In the genomic region with DNA sequence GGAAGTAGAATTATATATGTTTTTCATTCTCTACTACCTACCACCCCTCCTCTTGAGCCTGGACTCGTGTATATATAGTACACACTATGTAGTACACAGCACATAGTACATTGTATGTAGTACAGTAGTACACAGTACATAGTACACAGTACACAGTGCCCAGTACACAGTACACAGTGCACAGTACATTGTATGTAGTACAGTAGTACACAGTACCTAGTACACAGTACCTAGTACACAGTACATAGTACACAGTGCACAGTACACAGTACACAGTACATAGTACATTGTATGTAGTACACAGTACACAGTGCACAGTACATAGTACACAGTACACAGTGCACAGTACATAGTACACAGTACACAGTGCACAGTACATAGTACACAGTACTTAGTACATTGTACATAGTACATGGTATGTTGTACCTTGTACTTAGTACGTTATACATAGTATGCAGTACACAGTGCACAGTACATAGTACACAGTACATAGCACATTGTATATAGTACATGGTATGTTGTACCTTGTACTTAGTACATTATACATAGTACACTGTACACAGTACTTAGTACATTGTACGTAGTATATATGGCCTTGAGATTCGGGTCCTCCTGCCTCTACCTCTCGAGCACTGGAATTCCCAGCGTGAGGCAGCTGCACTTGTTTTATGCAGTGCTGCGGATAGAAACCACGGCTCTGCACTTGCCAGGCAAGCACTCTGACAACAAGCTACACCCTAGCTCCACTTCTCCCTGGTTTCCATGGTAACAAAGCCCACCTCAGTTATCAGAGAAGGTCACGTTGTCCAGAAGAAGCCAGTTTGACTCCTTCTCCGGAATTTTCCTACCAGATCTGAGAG, we compare ENCODE assay signal across 17 mouse cellular contexts. TPM values are rescaled to one million over a fixed set of nuclear protein-coding genes. Genes with fewer than 3 reads are reported as not detected.
DNase-seq lines count a peak whose midpoint lies in the region; ATAC-seq lines count a peak whose summit lies in the region.
"Had no signal": no experiment of that assay in that cellular context is flagged by ENCODE, and none has a peak within 500 bp of the region (broad histone marks: within the 10 kb centered on the region; RNA-seq: fewer than 3 reads in every experiment).

No protein-coding gene starts in this region.

- no peaks in the 10 kb centered on the region for H3K9me3 ChIP-seq in hindbrain, embryonic 10.5 days
- no peaks in the 10 kb centered on the region for H3K9me3 ChIP-seq in hindbrain, embryonic 11.5 days (ENCODE audit: control insufficient read depth, low read length)
- no peaks in the 10 kb centered on the region for H3K9me3 ChIP-seq in forebrain, embryonic 16.5 days (ENCODE audit: control insufficient read depth, low read length)
- no peaks in the 10 kb centered on the region for H3K9me3 ChIP-seq in midbrain, embryonic 13.5 days
- H3K9me3 ChIP-seq: embryonic facial prominence, embryonic 15.5 days; liver, embryonic 15.5 days had no signal

- peaks cover 18% of the 10 kb centered on the region for H3K4me1 ChIP-seq in hindbrain, embryonic 10.5 days (replicated peaks)
- H3K4me1 ChIP-seq in hindbrain, embryonic 11.5 days (replicated peaks; ENCODE audit: control insufficient read depth, insufficient read depth, low read length), result no peaks in the 10 kb centered on the region
- peaks cover 3% of the 10 kb centered on the region for H3K4me1 ChIP-seq in forebrain, embryonic 16.5 days (replicated peaks; ENCODE audit: control insufficient read depth, insufficient read depth, low read length)
- peaks cover 25% of the 10 kb centered on the region for H3K4me1 ChIP-seq in midbrain, embryonic 13.5 days (replicated peaks)
- H3K4me1 ChIP-seq: embryonic facial prominence, embryonic 15.5 days; liver, embryonic 15.5 days had no signal

- no peak for ATAC-seq in hindbrain, embryonic 11.5 days (ENCODE audit: low FRiP score)
- ATAC-seq in forebrain, embryonic 16.5 days, result peak; percentile 52; the same call in 1 of the 2 replicates
- ATAC-seq in midbrain, embryonic 13.5 days, result peak; percentile 80
- ATAC-seq: Patski had no signal

- H3K27ac ChIP-seq in hindbrain, embryonic 10.5 days, result 0 out of 2 replicates have a peak overlapping the region, but pooled peaks have one; percentile 45
- H3K27ac ChIP-seq in hindbrain, embryonic 11.5 days (ENCODE audit: low read depth, low read length), result no peak overlapping the region
- no peak overlapping the region for H3K27ac ChIP-seq in forebrain, embryonic 16.5 days (ENCODE audit: low read length)
- H3K27ac ChIP-seq in midbrain, embryonic 13.5 days, result peak overlapping the region; percentile 72
- H3K27ac ChIP-seq: embryonic facial prominence, embryonic 15.5 days; liver, embryonic 15.5 days; stomach, postnatal 0 days had no signal

- no peak overlapping the region for H3K4me3 ChIP-seq in hindbrain, embryonic 10.5 days
- no peak overlapping the region for H3K4me3 ChIP-seq in hindbrain, embryonic 11.5 days (ENCODE audit: low read depth, low read length)
- no peak overlapping the region for H3K4me3 ChIP-seq in forebrain, embryonic 16.5 days (replicated peaks; ENCODE audit: low read length)
- H3K4me3 ChIP-seq in midbrain, embryonic 13.5 days (replicated peaks), result no peak overlapping the region
- H3K4me3 ChIP-seq: embryonic facial prominence, embryonic 15.5 days; liver, embryonic 15.5 days had no signal

- no peaks in the 10 kb centered on the region for H3K36me3 ChIP-seq in hindbrain, embryonic 10.5 days
- H3K36me3 ChIP-seq in hindbrain, embryonic 11.5 days (ENCODE audit: control insufficient read depth, insufficient read depth, low read length), result no peaks in the 10 kb centered on the region
- no peaks in the 10 kb centered on the region for H3K36me3 ChIP-seq in forebrain, embryonic 16.5 days (ENCODE audit: control insufficient read depth, insufficient read depth)
- H3K36me3 ChIP-seq in midbrain, embryonic 13.5 days, result no peaks in the 10 kb centered on the region
- H3K36me3 ChIP-seq: embryonic facial prominence, embryonic 15.5 days; liver, embryonic 15.5 days had no signal

- WGBS in hindbrain, embryonic 10.5 days, result 77% methylated on average over 10 of the region's 10 CpGs
- 81% methylated on average over 10 of the region's 10 CpGs for WGBS in hindbrain, embryonic 11.5 days
- WGBS in forebrain, embryonic 16.5 days, result 72% methylated on average over 10 of the region's 10 CpGs
- WGBS in midbrain, embryonic 13.5 days, result 43% methylated on average over 10 of the region's 10 CpGs

- no peak for DNase-seq in hindbrain, embryonic 10.5 days (ENCODE audit: low spot score)
- no peak for DNase-seq in hindbrain, embryonic 11.5 days (ENCODE audit: low spot score)
- peak; percentile 76 for DNase-seq in R1 (ENCODE audit: low read depth, low spot score)
- DNase-seq in gastrocnemius, adult 8-10 months (ENCODE audit: low spot score in 2 of 2), result no peak
- DNase-seq in cerebellum, adult 8-10 months, result no peak
- DNase-seq in urinary bladder, postnatal 10 days (ENCODE audit: low spot score), result no peak
- DNase-seq: adrenal gland, postnatal 25 days; cerebellum, adult 11-12 months; gastrocnemius, postnatal 14 days; kidney, adult 8-10 months; right cerebral cortex, postnatal 4 days had no signal

- no peak overlapping the region for H3K9ac ChIP-seq in hindbrain, embryonic 11.5 days (ENCODE audit: low read depth, low read length)
- H3K9ac ChIP-seq in forebrain, embryonic 16.5 days (replicated peaks; ENCODE audit: low read depth, low read length), result no peak overlapping the region
- H3K9ac ChIP-seq in midbrain, embryonic 13.5 days (replicated peaks), result no peak overlapping the region
- H3K9ac ChIP-seq: embryonic facial prominence, embryonic 15.5 days; liver, embryonic 15.5 days had no signal

- H3K4me2 ChIP-seq in hindbrain, embryonic 11.5 days (replicated peaks; ENCODE audit: low read depth, low read length), result no peak overlapping the region
- no peak overlapping the region for H3K4me2 ChIP-seq in forebrain, embryonic 16.5 days (ENCODE audit: low read length)
- 0 out of 2 replicates have a peak overlapping the region, but pooled peaks have one; percentile 12 for H3K4me2 ChIP-seq in midbrain, embryonic 13.5 days (replicated peaks)
- H3K4me2 ChIP-seq: embryonic facial prominence, embryonic 15.5 days; liver, embryonic 15.5 days had no signal

- H3K27me3 ChIP-seq in hindbrain, embryonic 10.5 days (ENCODE audit: insufficient read depth, poor library complexity, severe bottlenecking), result no peaks in the 10 kb centered on the region
- no peaks in the 10 kb centered on the region for H3K27me3 ChIP-seq in hindbrain, embryonic 11.5 days (ENCODE audit: control insufficient read depth, insufficient read depth, low read length)
- no peaks in the 10 kb centered on the region for H3K27me3 ChIP-seq in forebrain, embryonic 16.5 days (replicated peaks; ENCODE audit: control insufficient read depth, insufficient read depth, low read length)
- no peaks in the 10 kb centered on the region for H3K27me3 ChIP-seq in midbrain, embryonic 13.5 days
- H3K27me3 ChIP-seq: embryonic facial prominence, embryonic 15.5 days; liver, embryonic 15.5 days; Patski had no signal

RNA-seq across cellular contexts. Expression of a gene that starts 34.9 kb away (rescaled TPM):
- 5.0 and 5.9 TPM in 2 replicates for polyA plus RNA-seq in hindbrain, embryonic 10.5 days (2016; fragmentation: Nextera tagmentation; extraction: Ambion mirVana)
- 6.0 and 9.3 TPM in 2 replicates for polyA plus RNA-seq in hindbrain, embryonic 11.5 days (2014; fragmentation: Nextera tagmentation; extraction: Ambion mirVana)
- polyA plus RNA-seq in forebrain, embryonic 16.5 days (2015; fragmentation: Nextera tagmentation; extraction: Ambion mirVana), result 5.1 and 7.0 TPM in 2 replicates
- 8.2 and 9.6 TPM in 2 replicates for polyA plus RNA-seq in midbrain, embryonic 13.5 days (2015; fragmentation: Nextera tagmentation; extraction: Ambion mirVana)
- 1 to 10 TPM in 3 of 4 experiments, under 1 TPM in 1; 0.82 to 1.9 (median 1.7) TPM for total RNA-seq in gastrocnemius, adult 8-10 months (2022)

RNA-seq across cellular contexts. Expression of a gene that starts 35.0 kb away (rescaled TPM):
- 3.4 and 3.5 TPM in 2 replicates for polyA plus RNA-seq in hindbrain, embryonic 10.5 days (2016; fragmentation: Nextera tagmentation; extraction: Ambion mirVana)
- 3.2 and 3.4 TPM in 2 replicates for polyA plus RNA-seq in hindbrain, embryonic 11.5 days (2014; fragmentation: Nextera tagmentation; extraction: Ambion mirVana)
- polyA plus RNA-seq in forebrain, embryonic 16.5 days (2015; fragmentation: Nextera tagmentation; extraction: Ambion mirVana), result 2.5 and 4.3 TPM in 2 replicates
- 4.0 and 4.7 TPM in 2 replicates for polyA plus RNA-seq in midbrain, embryonic 13.5 days (2015; fragmentation: Nextera tagmentation; extraction: Ambion mirVana)
- total RNA-seq in gastrocnemius, adult 8-10 months (2022), result 1 to 10 TPM in 1 of 4 experiments, under 1 TPM in 3; 0.51 to 1.6 (median 0.81) TPM

Comparison
In these comparisons a context has a peak if more than half of its experiments do, and no peak if none do; other contexts are left out.
1. H3K27ac ChIP-seq: peak in hindbrain, embryonic 10.5 days (single experiment) and midbrain, embryonic 13.5 days (single experiment); none in hindbrain, embryonic 11.5 days (single experiment) and forebrain, embryonic 16.5 days (single experiment).